Mouse (Mus musculus): ENCODE data around the gene Txnip.

GRCm38 (mm10) chr3:96526864-96527542 lies 30.8 kb upstream of the Txnip start:
- TF ChIP-seq POLR2A (IDR thresholded peaks at IDR 0.05; ENCODE audit: low read depth, low read length) = no peak
- no peak for TF ChIP-seq CTCF (IDR thresholded peaks at IDR 0.05; ENCODE audit: extremely low read depth, insufficient read depth, insufficient read length, insufficient replicate concordance)

Measured in spleen, adult 2 months (tissue).